Mouse (Mus musculus): ENCODE results near the gene Apold1. TPM values are rescaled to one million over a fixed set of nuclear protein-coding genes. Genes with fewer than 3 reads are reported as not detected.

Apold1 gene
- total RNA-seq, 2 experiments from 2014 or later: 1.1 to 4.9 TPM

DNA sequence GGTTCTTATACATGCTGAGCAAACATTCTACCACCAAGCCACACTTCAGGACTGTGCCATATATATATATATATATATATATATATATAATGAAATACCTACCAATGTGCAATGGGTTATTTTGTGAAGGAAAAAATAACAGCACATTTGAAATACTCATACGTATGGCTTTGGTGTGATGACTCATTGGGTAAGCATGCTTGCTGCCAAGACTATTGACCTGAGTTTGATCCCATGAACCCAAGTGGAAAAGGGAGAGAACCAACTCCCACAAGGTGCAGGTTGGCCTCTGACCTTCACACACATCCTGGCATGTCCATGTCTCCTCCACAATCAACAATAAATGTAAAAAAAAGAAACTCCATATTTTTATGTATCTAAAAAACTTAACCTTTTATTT, 13.2 kb upstream of the Apold1 start:
- intact Hi-C loops (cut with DNase I): no loop called here

DNA sequence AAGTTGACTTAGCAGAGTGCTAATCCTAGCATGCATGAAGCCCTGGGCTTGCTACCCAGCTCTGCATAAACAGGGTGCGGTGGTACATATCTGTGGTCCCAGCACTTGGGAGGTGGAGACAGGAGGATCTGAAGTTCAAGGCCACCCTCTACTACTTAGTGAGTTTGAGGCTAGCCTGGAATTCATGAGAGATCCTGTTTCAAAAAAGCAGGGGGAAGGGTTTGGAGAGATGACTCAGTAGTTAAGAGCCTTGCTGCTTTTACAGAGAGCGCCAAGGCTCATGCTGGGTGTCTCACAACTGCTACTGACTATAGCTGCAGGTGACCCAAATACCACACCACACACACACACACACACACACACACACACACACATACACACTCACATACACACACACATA, 12.0 kb upstream of the Apold1 start:
- intact Hi-C loops (cut with DNase I): no loop called here

More for the DNA sequence above, 13.2 kb upstream of the Apold1 start:
- DNase-seq: no peak

GRCm38 (mm10) chr6:134972096-134972495, 9.4 kb upstream of the Apold1 start:
- intact Hi-C loops (cut with DNase I): no loop called here
- DNase-seq: no peak

More for the DNA sequence above, 12.0 kb upstream of the Apold1 start:
- DNase-seq: no peak

- no peak for DNase-seq
- intact Hi-C loops (cut with DNase I): no loop called here
Observed at GRCm38 (mm10) chr6:134976628-134977027, 4.9 kb upstream of the Apold1 start.

DNA sequence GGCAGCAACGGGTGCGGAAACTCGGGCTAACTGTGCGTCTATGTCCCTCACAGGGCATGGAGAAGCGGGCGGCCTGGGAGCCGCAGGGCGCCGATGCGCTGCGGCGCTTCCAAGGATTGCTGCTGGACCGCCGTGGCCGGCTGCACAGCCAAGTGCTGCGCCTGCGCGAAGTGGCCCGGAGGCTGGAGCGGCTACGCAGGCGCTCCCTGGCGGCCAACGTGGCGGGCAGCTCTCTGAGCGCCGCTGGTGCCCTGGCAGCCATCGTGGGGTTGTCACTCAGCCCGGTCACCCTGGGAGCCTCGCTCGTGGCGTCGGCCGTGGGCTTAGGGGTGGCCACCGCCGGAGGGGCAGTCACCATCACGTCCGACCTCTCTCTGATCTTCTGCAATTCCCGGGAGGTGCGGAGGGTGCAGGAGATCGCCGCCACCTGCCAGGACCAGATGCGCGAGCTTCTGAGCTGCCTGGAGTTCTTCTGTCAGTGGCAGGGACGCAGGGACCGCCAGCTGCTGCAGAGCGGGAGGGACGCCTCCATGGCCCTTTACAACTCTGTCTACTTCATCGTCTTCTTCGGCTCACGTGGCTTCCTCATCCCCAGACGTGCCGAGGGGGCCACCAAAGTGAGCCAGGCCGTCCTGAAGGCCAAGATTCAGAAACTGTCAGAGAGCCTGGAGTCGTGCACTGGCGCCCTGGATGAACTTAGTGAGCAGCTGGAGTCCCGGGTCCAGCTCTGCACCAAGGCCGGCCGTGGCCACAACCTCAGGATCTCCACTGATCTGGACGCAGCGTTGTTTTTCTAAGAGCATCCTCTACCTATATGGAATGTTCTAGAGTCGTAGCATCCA, 2.2 kb downstream of the Apold1 start:
- intact Hi-C loops (cut with DNase I): no loop called here

DNA sequence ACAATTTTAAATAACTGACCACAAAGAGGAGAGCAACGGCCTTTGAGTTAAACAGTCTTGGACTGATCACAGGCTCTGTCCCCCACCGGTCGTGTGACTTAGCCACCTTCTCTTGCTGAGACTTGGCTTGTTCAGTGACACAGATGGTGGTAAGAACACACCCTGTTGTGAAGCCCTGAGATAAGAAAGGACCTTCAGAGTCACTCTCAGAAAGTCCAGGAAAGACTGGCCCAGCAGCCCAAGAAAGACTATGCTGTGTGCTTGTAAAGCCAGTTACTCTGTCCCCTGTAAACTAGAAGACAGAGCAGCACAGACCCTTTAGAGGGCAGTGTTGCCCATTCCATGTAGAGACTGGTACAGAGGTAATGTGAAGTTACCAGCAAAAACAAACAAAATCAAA, 3.2 kb downstream of the Apold1 start:
- DNase-seq: no peak
- intact Hi-C loops (cut with DNase I): no loop called here

More for the DNA sequence above, 2.2 kb downstream of the Apold1 start:
- peak; percentile 85 to 90 for DNase-seq

DNA sequence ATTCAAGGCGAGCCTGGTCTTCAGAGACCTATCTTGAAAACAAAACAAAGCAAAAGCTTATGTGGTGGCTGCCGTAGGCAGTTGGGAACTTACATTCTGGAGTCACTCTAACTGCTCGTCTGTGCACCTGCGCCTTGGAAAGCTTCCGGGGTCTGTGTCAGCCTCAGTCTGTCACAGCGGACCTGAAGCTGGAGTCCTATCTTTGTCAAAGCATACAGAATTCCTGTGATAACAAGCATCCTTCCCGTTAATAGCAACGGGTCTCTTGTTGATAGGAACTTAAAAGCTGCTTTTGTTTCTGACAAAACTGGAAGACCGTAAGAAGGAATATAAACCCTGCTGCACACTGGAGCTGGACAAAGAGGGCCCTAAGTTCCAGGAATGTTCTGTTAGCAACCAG, 6.9 kb downstream of the Apold1 start:
- intact Hi-C loops (cut with DNase I): no loop called here
- DNase-seq: no peak

DNA sequence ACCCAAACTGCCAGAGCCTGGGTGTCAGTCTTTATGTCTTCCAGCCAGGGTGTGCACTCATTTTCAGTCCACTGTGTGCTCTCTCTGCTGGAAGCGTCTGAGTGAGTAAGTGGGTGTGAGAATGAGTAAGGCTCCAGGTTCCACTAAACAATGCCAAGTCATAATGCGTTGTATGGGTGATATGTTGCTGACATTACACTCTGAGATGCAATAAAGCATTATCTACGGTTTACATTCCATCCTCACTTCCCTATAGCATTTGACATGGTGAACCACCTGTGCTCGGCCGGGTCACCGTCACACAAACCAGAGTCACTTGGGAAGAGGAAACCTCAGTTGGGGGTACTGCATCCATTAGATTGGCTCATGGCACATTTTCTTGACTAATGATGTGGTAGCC, 9.2 kb downstream of the Apold1 start:
- no peak for DNase-seq
- intact Hi-C loops (cut with DNase I): no loop called here

- DNase-seq: no peak
- intact Hi-C loops (cut with DNase I): no loop called here
Observed at GRCm38 (mm10) chr6:134994031-134994651, 12.6 kb downstream of the Apold1 start.

DNA sequence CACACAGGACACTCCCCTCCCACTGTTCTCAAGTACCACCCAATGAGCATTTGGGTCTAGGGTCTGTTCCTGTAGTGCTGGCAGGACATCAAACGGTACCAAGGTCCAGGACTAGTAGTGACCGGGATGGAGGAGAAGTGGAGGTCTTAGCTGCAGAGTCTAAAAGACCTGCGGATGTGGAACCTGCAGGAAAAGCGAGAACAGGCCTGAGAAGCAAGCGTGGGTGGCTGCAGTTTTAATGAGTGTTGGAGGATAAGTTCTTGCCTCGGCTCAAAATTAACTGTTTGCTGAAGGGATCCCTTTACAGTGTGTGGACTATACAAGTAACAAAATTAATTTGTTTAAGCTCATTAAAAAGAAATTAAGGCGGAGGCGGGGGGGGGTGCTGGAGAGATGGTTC, 13.5 kb downstream of the Apold1 start:
- DNase-seq: no peak
- intact Hi-C loops (cut with DNase I): no loop called here

DNA sequence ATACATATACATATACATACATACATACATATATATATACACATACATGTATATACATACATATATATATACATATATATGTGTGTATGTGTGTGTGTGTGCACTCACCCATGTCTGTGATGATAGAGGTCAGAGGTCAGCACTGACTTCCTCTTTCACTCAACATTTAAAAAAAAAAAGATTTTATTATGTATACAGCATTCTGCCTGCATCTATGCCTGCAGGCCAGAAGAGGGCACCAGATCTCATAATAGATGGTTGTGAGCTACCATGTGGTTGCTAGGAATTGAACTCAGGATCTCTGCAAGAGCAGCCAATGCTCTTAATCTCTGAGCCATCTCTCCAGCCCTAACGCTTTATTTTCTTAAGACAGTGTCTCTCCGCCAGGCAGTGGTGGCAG, 15.4 kb downstream of the Apold1 start:
- intact Hi-C loops (cut with DNase I): no loop called here
- no peak for DNase-seq

DNA sequence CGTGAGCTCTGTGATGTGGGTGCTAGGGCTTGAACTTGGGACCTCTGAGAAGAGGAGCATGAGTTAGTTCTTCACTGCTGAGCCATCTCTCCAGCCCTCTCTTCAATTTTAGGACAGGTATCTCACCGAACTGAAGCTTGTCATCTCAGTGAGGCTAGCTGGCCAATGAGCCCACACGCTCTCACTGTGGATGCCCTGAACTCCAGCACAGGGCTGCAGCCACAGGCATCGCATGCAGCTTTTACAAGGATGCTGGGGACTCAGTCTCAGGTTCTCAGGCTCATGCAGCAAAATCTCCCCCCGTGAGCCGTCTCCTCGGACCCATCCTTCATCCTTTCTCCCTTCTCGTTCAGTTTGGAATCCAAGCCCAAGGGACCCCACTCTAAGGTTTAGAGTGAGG, 16.6 kb downstream of the Apold1 start:
- intact Hi-C loops (cut with DNase I): no loop called here
- DNase-seq: no peak

DNA sequence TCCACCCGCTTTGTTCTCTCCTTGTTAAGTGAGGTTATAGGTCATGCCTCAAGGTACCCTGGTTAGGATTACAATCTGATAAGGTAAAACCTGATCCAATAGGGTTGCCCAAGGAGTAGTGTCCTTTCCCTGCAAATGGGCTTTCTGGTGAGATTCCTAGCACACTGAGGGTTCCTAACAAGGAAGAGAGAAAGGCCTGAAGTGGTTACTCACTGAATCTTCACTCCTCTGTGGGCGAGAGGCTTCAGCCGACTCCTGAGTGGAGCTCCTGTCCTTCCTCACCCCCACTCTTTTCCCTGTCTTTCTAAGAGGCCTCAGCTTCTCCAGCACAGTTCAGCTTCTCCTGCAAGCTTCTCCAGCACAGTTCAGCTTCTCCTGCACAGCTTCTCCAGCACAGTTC, 17.3 kb downstream of the Apold1 start:
- no peak for DNase-seq

GRCm38 (mm10) chr6:135000272-135000671, 18.8 kb downstream of the Apold1 start:
- intact Hi-C loops (cut with DNase I): no loop called here
- DNase-seq: no peak

More for the DNA sequence above, 17.3 kb downstream of the Apold1 start:
- intact Hi-C loops (cut with DNase I): no loop called here

- intact Hi-C loops (cut with DNase I): no loop called here
- no peak for DNase-seq
Observed at GRCm38 (mm10) chr6:135001991-135002390, 20.5 kb downstream of the Apold1 start.

GRCm38 (mm10) chr6:135006372-135006771, 24.9 kb downstream of the Apold1 start:
- DNase-seq: no peak
- intact Hi-C loops (cut with DNase I): no loop called here

DNA sequence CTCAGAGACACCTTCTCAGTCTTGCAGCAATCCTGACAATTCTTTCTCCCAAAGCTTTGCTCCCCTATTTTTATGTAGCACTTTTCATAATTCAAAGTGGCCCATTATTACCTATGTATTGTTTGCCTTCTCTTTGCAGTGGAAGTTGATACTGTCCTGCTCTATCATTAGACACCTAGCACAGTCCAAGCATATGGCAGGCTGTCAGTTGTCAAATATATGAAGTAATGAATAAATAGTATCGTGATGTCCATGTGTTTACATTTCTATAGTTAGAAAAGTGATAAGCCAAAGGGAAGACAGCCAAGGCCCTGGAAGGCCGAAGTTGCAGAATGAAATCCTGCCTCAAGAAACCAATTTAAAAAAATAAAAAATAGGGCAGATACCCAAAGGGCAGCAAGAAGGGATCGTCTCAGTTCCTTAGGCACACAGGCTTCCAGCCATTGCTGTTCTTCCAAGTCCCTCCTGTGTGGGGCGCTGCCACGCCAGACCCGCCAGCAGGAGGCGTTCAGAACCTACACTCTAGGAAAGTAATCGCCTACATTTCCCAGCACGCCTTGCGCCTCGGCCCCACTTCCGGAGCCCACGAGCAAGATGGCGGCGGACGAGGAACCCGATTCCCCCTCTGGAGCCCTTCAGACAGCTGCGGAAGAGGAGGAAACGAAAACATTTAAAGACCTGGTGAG, 29.7 kb downstream of the Apold1 start, which contains the start of gene Ddx47:
Gene Ddx47 (plus strand): TSS at position 565 of the 686 bp plus-strand sequence.
- peak; percentile 90 to 92 for DNase-seq
- intact Hi-C loops (cut with DNase I): no loop called here

GRCm38 (mm10) chr6:135011734-135012116, 30.2 kb downstream of the Apold1 start:
- DNase-seq: no peak
- intact Hi-C loops (cut with DNase I): no loop called here

DNA sequence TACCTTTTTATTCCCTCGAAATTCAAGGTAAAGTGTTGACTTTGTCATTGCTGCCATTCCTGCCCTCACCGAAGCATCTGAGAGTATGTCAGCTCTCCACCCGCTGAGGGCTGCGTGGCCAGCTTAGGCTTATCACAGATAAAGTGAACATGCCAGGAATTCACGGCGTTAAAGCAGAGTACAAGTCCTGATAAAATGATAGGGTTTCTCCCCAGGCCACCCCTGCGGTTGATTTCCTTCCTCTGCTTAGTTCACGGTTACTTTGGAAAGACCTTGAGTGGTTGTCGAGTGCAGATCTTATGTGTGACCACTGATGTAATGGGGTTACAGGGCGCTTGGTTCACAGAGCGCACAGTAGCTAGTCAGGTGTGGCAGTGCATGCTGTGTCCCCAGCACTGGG, 35.7 kb downstream of the Apold1 start:
- DNase-seq: no peak
- intact Hi-C loops (cut with DNase I): no loop called here

DNA sequence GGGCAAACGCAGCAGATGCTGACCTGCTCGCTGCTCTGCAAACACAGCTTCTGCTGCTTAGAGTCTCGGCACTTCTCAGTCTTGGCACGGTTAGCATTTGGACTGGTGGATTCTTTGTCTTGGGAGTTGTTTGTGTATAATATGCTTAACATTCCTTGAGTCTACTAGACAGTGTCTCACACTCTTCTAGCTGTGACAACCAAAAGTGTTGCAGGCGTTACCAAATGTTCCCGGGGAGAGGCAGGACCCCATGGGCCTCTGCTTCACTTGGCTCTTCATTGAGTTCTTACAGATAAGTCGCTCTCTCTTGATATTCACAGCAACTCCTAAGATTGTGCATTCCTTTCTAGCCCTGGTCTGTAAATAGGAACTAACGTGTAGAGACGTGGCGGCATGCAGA, 38.0 kb downstream of the Apold1 start:
- DNase-seq: no peak
- intact Hi-C loops (cut with DNase I): no loop called here

- intact Hi-C loops (cut with DNase I): no loop called here
- DNase-seq: no peak
Observed at GRCm38 (mm10) chr6:135021633-135022032, 40.1 kb downstream of the Apold1 start.

Measured in gastrocnemius, postnatal 36 days (tissue).